Mouse (Mus musculus): ENCODE measurements around the gene Arhgef2.
"Not testable (repeated sequence)": the region's sequence is repeated elsewhere in the genome, so short reads cannot be mapped to it uniquely, and the experiment has no call there.

Gene Arhgef2

GRCm38 (mm10) chr3:88591044-88591443 is 14.7 kb upstream of the Arhgef2 start:
- no peak for DNase-seq (ENCODE audit: low read depth, low spot score)

GRCm38 (mm10) chr3:88591950-88592731 is 13.6 kb upstream of the Arhgef2 start:
- peak; percentile 81 for DNase-seq (ENCODE audit: low read depth, low spot score)

GRCm38 (mm10) chr3:88592942-88593576 is 12.7 kb upstream of the Arhgef2 start:
- peak; percentile 55 for DNase-seq (ENCODE audit: low read depth, low spot score)

GRCm38 (mm10) chr3:88593893-88594580 is 11.7 kb upstream of the Arhgef2 start:
- no peak for DNase-seq (ENCODE audit: low read depth, low spot score)

GRCm38 (mm10) chr3:88596547-88596946 is 9.2 kb upstream of the Arhgef2 start:
- not testable (repeated sequence) for DNase-seq (ENCODE audit: low read depth, low spot score)

GRCm38 (mm10) chr3:88602466-88602865 is 3.3 kb upstream of the Arhgef2 start:
- DNase-seq (ENCODE audit: low read depth, low spot score), result no peak

- peak; percentile 74 for DNase-seq (ENCODE audit: low read depth, low spot score)
Observed at GRCm38 (mm10) chr3:88603714-88604161, 2.0 kb upstream of the Arhgef2 start.

- DNase-seq (ENCODE audit: low read depth, low spot score), result no peak
Observed at GRCm38 (mm10) chr3:88604863-88605262, 903 bp upstream of the Arhgef2 start.

GRCm38 (mm10) chr3:88607065-88607757 is 1.4 kb downstream of the Arhgef2 start:
- peak; percentile 82 for DNase-seq (ENCODE audit: low read depth, low spot score)

GRCm38 (mm10) chr3:88607758-88608138 is 2.0 kb downstream of the Arhgef2 start:
- no peak for DNase-seq (ENCODE audit: low read depth, low spot score)

- DNase-seq (ENCODE audit: low read depth, low spot score), result no peak
Observed at GRCm38 (mm10) chr3:88609066-88609465, 3.3 kb downstream of the Arhgef2 start.

- no peak for DNase-seq (ENCODE audit: low read depth, low spot score)
Observed at GRCm38 (mm10) chr3:88614418-88614817, 8.7 kb downstream of the Arhgef2 start.

- DNase-seq (ENCODE audit: low read depth, low spot score), result no peak
Observed at GRCm38 (mm10) chr3:88615117-88615516, 9.4 kb downstream of the Arhgef2 start.

- DNase-seq (ENCODE audit: low read depth, low spot score), result no peak
Observed at GRCm38 (mm10) chr3:88615902-88616391, 10.2 kb downstream of the Arhgef2 start.

GRCm38 (mm10) chr3:88616951-88617500 is 11.3 kb downstream of the Arhgef2 start:
- no peak for DNase-seq (ENCODE audit: low read depth, low spot score)

GRCm38 (mm10) chr3:88618074-88618871 is 12.5 kb downstream of the Arhgef2 start:
- no peak for DNase-seq (ENCODE audit: low read depth, low spot score)

GRCm38 (mm10) chr3:88619113-88620097 is 13.6 kb downstream of the Arhgef2 start:
- DNase-seq (ENCODE audit: low read depth, low spot score), result no peak

GRCm38 (mm10) chr3:88620146-88620991 is 14.6 kb downstream of the Arhgef2 start:
- DNase-seq (ENCODE audit: low read depth, low spot score), result peak; percentile 45

All from CD4-positive helper T cell, adult 2 months (primary cell).